Mouse (Mus musculus) adrenal gland, adult 2 months (tissue): ENCODE data around the gene Tnfrsf26. TPM values are rescaled to one million over a fixed set of nuclear protein-coding genes. Genes with fewer than 3 reads are reported as not detected.

ENCODE experiments used
- DNase-seq: peaks from one replicate; pipeline ENCODE4 v3.0.0; 2021
- microRNA-seq, 2 experiments: library from miRNA; unstranded; fragments of <30 nt; microRNA quantifications; one replicate each; pipeline ENCODE4 v1.2.0; 2021
- polyA plus RNA-seq: library from polyadenylated mRNA; depleted of rRNA; stranded (reverse); fragments of >200 nt; gene quantifications from 2 replicates; pipeline ENCODE4 v1.2.3, GENCODE M21; 2012; rRNA removed
- total RNA-seq, 2 experiments: library from RNA; stranded (reverse); gene quantifications; 2 replicates each; pipeline ENCODE4 v1.2.3; 2021

Gene Tnfrsf26
- total and polyA plus RNA-seq, 3 experiments, result 0.17 to 1.1 (median 0.55) TPM

DNA sequence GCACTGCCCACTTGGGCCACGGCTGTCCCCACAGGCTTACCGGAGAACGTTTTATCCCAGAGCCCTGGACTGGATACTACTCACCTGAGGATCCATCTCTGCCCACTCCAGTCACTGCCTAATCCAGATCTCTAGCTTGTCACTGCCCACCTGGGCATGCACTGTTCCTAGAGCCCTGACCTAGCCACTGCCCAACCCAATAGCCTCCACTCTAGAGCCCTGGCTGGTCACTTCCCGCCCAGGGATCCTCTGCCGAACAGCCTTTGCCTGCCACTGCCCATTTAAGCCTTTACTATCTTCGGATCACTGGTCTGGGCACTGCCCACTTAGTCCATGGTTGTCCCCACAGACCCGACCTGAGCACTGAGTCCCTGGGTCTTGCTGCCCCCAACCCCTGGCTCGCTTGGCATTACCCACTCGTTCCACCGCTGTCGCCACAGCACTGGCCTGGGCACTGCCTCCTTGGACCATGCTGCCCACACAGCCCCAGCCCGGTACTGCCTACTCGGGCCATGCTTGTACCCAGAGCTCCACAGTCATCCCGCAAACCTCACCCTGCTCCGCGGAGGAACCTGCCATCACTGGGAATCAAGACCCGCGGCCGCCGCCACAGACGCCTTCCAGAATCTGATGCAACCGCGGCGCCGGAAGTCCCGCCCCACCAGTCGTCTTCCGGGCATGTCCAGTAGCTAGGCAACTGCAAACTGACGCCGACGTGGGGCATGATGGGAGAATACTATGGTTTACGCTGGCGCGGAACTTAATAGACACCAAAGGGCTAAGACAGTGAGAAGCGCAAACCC is 28.9 kb downstream of the Tnfrsf26 start, which contains the start of gene Cars:
Cars (minus strand) TSS at position 663 of the 803 bp plus-strand sequence.
- peak; percentile 96 for DNase-seq

DNA sequence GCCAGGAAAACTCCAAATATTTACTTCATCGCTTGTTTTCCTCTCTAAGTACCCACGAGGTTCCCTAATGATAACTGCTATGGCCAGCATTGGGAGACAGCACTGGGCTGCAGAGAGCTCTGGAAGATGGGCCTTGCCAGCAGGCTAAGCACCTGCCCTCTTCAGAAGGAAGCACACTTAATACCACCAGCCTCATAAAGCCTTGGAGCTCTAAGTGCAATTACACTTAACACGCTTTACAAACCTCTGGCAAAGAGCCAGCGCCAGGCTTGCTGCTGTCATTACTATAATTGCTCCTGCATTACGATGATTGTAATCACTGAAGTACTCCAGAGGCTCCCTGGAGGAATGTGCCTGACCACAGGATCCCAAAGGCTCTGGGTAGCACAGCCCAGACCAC is 33.7 kb downstream of the Tnfrsf26 start:
- no peak for DNase-seq

- DNase-seq, result no peak
Measured at GRCm38 (mm10) chr7:143592255-143592654, 36.3 kb downstream of the Tnfrsf26 start.

DNA sequence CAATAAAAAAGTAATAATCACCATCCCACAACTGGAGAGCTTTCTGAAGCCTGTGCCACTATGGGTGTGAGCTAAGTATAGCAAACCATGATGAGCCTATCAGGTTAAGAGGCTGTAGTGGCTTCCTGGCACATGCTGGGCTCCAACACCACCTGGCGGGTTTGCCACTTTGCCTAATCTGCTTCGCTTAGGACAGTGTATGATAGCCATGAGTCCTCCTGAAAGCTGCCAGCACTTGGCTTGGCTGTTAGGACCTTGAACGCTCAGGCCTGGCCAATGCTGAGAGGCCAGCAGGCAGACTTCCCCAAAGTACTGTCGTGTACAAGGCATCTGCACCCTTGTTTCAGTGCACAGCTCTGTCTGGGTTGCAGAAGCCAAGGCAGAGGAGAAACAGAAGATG is 40.5 kb downstream of the Tnfrsf26 start:
- DNase-seq, result no peak

DNA sequence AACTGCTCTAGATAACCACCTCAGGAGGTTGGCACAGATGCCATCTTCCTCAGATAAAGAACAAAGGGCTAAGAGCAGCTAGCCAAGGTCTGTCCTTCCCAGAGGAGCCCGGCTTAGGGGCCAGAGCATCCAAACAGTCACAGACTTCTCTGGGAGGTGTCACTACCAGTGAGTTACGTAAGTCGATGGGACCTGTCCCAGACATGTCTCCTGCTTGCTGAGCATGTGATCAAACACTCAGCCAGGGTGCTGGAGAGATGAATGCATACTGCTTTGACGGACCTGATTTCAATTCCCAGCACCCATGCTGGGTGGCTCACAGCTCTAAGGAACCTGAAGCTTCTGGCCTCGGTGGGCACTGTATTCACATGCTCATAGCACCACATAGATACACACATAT is 40.9 kb downstream of the Tnfrsf26 start:
- no peak for DNase-seq

DNA sequence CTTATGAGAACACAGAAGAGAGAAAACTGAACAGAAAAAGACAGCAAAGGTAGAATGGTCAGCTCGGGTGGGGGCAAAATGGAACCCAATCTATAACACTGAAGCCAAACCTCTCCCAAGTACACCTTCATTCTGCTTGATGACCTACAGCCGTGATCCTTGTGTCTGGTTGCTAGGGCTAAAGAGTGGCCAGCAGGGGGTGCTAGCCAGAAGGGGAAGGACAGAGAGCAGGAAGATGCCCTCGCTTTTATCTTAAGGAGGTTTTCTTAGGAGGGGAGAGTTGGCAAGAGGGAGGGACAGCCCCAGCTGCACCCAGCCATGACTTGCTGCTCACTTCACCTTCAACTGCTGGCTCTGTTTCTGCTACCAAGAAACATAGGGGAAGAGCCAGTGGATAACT is 44.6 kb downstream of the Tnfrsf26 start:
- peak; percentile 75 for DNase-seq

- DNase-seq, result no peak
Measured at GRCm38 (mm10) chr7:143583025-143583424, 45.5 kb downstream of the Tnfrsf26 start.

GRCm38 (mm10) chr7:143575751-143576150 is 52.8 kb downstream of the Tnfrsf26 start:
- no peak for DNase-seq

GRCm38 (mm10) chr7:143565648-143566039 is 62.9 kb downstream of the Tnfrsf26 start:
- DNase-seq, result no peak

- no peak for DNase-seq
Measured at GRCm38 (mm10) chr7:143565015-143565647, 63.4 kb downstream of the Tnfrsf26 start.

DNA sequence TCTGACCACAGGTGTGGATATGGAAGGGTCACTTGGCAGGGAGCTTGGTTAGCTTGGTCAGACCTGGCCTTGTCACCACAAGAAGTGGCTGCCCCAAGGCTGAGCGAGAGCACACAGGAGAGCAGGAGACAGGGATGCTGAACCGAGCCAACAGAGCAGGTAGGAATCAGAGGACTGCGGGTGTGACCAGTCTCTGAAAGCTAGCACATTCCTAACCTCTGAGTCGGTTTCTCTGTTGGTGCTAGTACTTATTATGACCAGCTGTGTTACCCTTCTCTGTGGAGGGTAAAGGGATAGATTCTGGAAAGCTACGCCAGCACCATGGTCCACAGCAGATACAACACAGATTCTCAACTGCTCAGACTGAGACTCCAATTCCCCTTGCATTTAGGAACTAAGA is 64.7 kb downstream of the Tnfrsf26 start:
- no peak for DNase-seq

Small RNAs within 50 kb of the gene (microRNA-seq; reads per million reads assigned to microRNA genes)
- gene Mir7064, result 0 reads per million in 2 experiments

Other genes with a start within 250 kb of the Tnfrsf26 start
- gene Cdkn1c, start 167.7 kb downstream of the Tnfrsf26 start, total RNA-seq, result 100 to 1,000 TPM; 239 to 672 TPM
- gene Cdkn1c, start 167.7 kb downstream of the Tnfrsf26 start, polyA plus RNA-seq, result 469 and 597 TPM in 2 replicates
- 1 to 10 TPM; 1.5 to 4.1 TPM for gene Slc22a18, start 155.0 kb downstream of the Tnfrsf26 start, total RNA-seq
- 13.3 and 17.5 TPM in 2 replicates for gene Slc22a18, start 155.0 kb downstream of the Tnfrsf26 start, polyA plus RNA-seq
- gene Phlda2, start 125.6 kb downstream of the Tnfrsf26 start, total RNA-seq, result under 1 TPM; 0.40 to 0.55 TPM
- 3.5 and 4.2 TPM in 2 replicates for gene Phlda2, start 125.6 kb downstream of the Tnfrsf26 start, polyA plus RNA-seq
- gene Nap1l4, start 79.6 kb downstream of the Tnfrsf26 start, total RNA-seq, result 100 to 1,000 TPM; 149 to 217 TPM
- gene Nap1l4, start 79.6 kb downstream of the Tnfrsf26 start, polyA plus RNA-seq, result 35.0 and 40.0 TPM in 2 replicates
- 10 to 100 TPM; 42.9 to 51.3 TPM for gene Cars, start 28.6 kb downstream of the Tnfrsf26 start, total RNA-seq
- 9.4 and 10.5 TPM in 2 replicates for gene Cars, start 28.6 kb downstream of the Tnfrsf26 start, polyA plus RNA-seq
- gene Tnfrsf22, start 20.9 kb upstream of the Tnfrsf26 start, total RNA-seq, result 1 to 10 TPM; 3.9 to 4.4 TPM
- gene Tnfrsf22, start 20.9 kb upstream of the Tnfrsf26 start, polyA plus RNA-seq, result 3.1 and 3.9 TPM in 2 replicates
- gene Tnfrsf23, start 57.1 kb upstream of the Tnfrsf26 start, total RNA-seq, result 1 to 10 TPM; 3.1 to 4.4 TPM
- 1.3 TPM in 2 replicates for gene Tnfrsf23, start 57.1 kb upstream of the Tnfrsf26 start, polyA plus RNA-seq
- 10 to 100 TPM; 25.8 to 47.4 TPM for gene Osbpl5, start 128.3 kb upstream of the Tnfrsf26 start, total RNA-seq
- gene Osbpl5, start 128.3 kb upstream of the Tnfrsf26 start, polyA plus RNA-seq, result 28.1 and 28.2 TPM in 2 replicates
- gene Mrgprg, start 138.3 kb upstream of the Tnfrsf26 start, total RNA-seq, result 1 to 10 TPM; 1.1 to 2.9 TPM
- 1.5 and 3.7 TPM in 2 replicates for gene Mrgprg, start 138.3 kb upstream of the Tnfrsf26 start, polyA plus RNA-seq
- gene Mrgpre, start 155.8 kb upstream of the Tnfrsf26 start, total RNA-seq, result 1 to 10 TPM; 1.7 to 3.2 TPM
- 2.5 and 3.9 TPM in 2 replicates for gene Mrgpre, start 155.8 kb upstream of the Tnfrsf26 start, polyA plus RNA-seq
- 10 to 100 TPM in 1 of 2 experiments, 1 to 10 TPM in 1; 7.8 to 11.6 TPM for gene Nadsyn1, start 194.1 kb upstream of the Tnfrsf26 start, total RNA-seq
- gene Nadsyn1, start 194.1 kb upstream of the Tnfrsf26 start, polyA plus RNA-seq, result 9.0 and 9.1 TPM in 2 replicates
- 100 to 1,000 TPM; 689 to 950 TPM for gene Dhcr7, start 194.4 kb upstream of the Tnfrsf26 start, total RNA-seq
- gene Dhcr7, start 194.4 kb upstream of the Tnfrsf26 start, polyA plus RNA-seq, result 917 and 1,241 TPM in 2 replicates
- gene Gm498, start 238.1 kb upstream of the Tnfrsf26 start, total RNA-seq, result not detected
- gene Gm498, start 238.1 kb upstream of the Tnfrsf26 start, polyA plus RNA-seq, result not detected in 2 replicates